Mouse (Mus musculus): ENCODE measurements at regions not wholly inside any gene's neighbourhood (a gene's known extent, or its start where the extent isn't known, plus 50 kb on each side); places are given as distances from the start of the nearest gene placed in this dataset.

DNA sequence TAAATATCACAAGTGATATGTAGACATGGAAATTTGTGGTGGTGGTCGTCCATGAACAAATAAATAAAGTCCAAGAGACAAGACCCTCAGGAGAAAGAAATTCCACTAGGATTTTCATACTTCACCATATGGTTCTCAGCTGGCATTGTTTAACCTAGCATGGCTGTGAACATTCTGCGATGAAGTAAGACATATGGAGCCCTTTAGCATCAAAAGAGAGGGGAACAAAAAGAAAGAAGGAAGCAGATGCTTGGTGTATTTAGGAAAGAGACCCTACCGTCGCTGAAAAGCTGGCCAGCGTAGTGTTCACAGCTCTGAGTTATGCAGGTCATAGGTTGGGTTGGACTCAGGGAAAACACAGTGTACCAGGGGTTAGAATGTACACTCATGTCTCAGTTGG lies 261.7 kb upstream of the Sstr1 start:
- TF ChIP-seq CTCF (IDR thresholded peaks at IDR 0.05; ENCODE audit: low read depth) (no peak), EP300 (IDR thresholded peaks at IDR 0.05; ENCODE audit: low read depth) (no peak)
